Mouse (Mus musculus): Measurements from ENCODE around the gene Crlf3.

- TF ChIP-seq CTCF (conservative IDR thresholded peaks at IDR 0.05; ENCODE audit: insufficient read depth, insufficient read length, low read depth, low read length) (no peak), POLR2A (IDR thresholded peaks at IDR 0.05; ENCODE audit: low read depth, low read length) (no peak)
Measured at GRCm38 (mm10) chr11:80101298-80101697, 20.5 kb upstream of the Crlf3 start.

Data from kidney, adult 2 months (tissue).